Mouse (Mus musculus) right cerebral cortex, postnatal 36 days (tissue): ENCODE results near the gene Ccl12.

ENCODE experiments used
- DNase-seq, 2 experiments: peaks; one replicate each; pipeline ENCODE4 v3.0.0; 2022; ENCODE audit warnings: low spot score in 2 of 2, mixed read lengths in 1 of 2

Gene Ccl12

DNA sequence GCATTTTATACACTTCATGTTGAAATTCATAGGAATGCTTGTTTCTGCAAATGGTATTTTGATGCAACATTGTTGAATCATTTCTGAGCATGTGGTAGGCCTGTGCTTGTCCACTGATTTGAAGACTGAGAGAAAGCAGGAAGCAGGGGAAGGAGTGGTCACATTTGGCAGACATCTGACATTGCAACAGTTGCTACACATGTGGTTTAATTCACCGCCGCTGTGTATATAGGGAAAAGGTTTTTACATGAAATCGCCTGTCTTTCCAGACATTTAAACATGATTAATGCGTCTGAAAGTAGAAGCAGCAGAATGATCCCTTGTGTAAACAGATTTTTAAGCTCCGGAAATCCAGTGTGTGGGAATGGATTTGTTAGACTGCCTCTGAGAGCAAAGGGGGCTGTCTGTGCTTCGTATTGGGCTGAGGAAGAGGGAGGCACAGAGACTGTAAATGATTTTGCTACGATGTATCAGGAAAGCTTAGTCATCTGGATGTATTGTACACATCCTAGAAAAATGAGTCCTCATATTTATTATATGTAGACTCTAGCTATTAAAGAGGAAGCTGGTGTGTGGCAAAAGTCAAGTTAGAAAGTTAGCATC lies 37.9 kb downstream of the Ccl12 start:
- DNase-seq, result no peak
